Mouse (Mus musculus): ENCODE data around the gene Crygb. TPM values are rescaled to one million over a fixed set of nuclear protein-coding genes. Genes with fewer than 3 reads are reported as not detected.

Gene Crygb
- not detected for total RNA-seq (2022)

- DNase-seq = no peak
These were observed at the start of gene Crygb for GRCm38 (mm10) chr1:65082188-65082587. Crygb (minus strand) TSS chr1:65082288.

- DNase-seq = no peak
These were observed 49.6 kb upstream of the Crygb start for GRCm38 (mm10) chr1:65131671-65132070.

GRCm38 (mm10) chr1:65130226-65130625 lies 48.1 kb upstream of the Crygb start:
- DNase-seq = no peak

GRCm38 (mm10) chr1:65129634-65130180 lies 47.6 kb upstream of the Crygb start:
- DNase-seq = no peak

GRCm38 (mm10) chr1:65122574-65123372 lies 40.7 kb upstream of the Crygb start, which contains the start of gene D630023F18Rik:
D630023F18Rik (minus strand) TSS chr1:65123214.
- DNase-seq = no peak

GRCm38 (mm10) chr1:65119438-65119837 lies 37.4 kb upstream of the Crygb start, which contains the start of gene Gm28845:
Gm28845 (minus strand) TSS chr1:65119558.
- no peak for DNase-seq

- DNase-seq = no peak
These were observed 36.2 kb upstream of the Crygb start for GRCm38 (mm10) chr1:65118150-65118913.

- peak; percentile 19 for DNase-seq
These were observed 31.6 kb upstream of the Crygb start for GRCm38 (mm10) chr1:65113536-65114172.

- no peak for DNase-seq
These were observed 30.7 kb upstream of the Crygb start for GRCm38 (mm10) chr1:65112807-65113196.

- peak; percentile 56 for DNase-seq
These were observed 30.1 kb upstream of the Crygb start for GRCm38 (mm10) chr1:65112031-65112806.

GRCm38 (mm10) chr1:65109756-65110435 lies 27.8 kb upstream of the Crygb start:
- no peak for DNase-seq

GRCm38 (mm10) chr1:65109196-65109595 lies 27.1 kb upstream of the Crygb start:
- DNase-seq = no peak

GRCm38 (mm10) chr1:65107654-65108279 lies 25.7 kb upstream of the Crygb start:
- no peak for DNase-seq

- no peak for DNase-seq
These were observed 21.2 kb upstream of the Crygb start, which contains the start of gene Cryga for GRCm38 (mm10) chr1:65103273-65103672. Cryga (minus strand) TSS chr1:65103373.

GRCm38 (mm10) chr1:65096953-65097352 lies 14.9 kb upstream of the Crygb start:
- no peak for DNase-seq

- DNase-seq = no peak
These were observed 9.5 kb upstream of the Crygb start for GRCm38 (mm10) chr1:65091566-65091965.

- peak; percentile 73 for DNase-seq
These were observed 8.3 kb upstream of the Crygb start for GRCm38 (mm10) chr1:65090370-65090769.

- no peak for DNase-seq
These were observed 6.7 kb upstream of the Crygb start for GRCm38 (mm10) chr1:65088567-65089356.

GRCm38 (mm10) chr1:65075607-65076006 lies 6.5 kb downstream of the Crygb start:
- no peak for DNase-seq

- DNase-seq = no peak
These were observed 8.5 kb downstream of the Crygb start, which contains the start of gene Crygc for GRCm38 (mm10) chr1:65073589-65073988. Crygc (minus strand) TSS chr1:65073689.

All from adrenal gland, adult 8-10 months (tissue).